Mouse (Mus musculus) hindbrain, embryonic 10.5 days (tissue): ENCODE results near the gene Tmem185b. TPM values are rescaled to one million over a fixed set of nuclear protein-coding genes. Genes with fewer than 3 reads are reported as not detected.

ENCODE experiments used
- DNase-seq: peaks from one replicate; pipeline ENCODE4 v3.0.0-alpha.2; 2017; ENCODE audit warnings: low spot score
- H3K27ac ChIP-seq: fragments of 300-500 bp; sonication (generic); 2 replicates; pipeline ENCODE4 v1.5.1; 2016; ENCODE audit warnings: mild to moderate bottlenecking, moderate library complexity
- H3K27me3 ChIP-seq: fragments of 300-500 bp; sonication (generic); 2 replicates; pipeline ENCODE4 v1.6.1; 2016; ENCODE audit warnings: mild to moderate bottlenecking; ENCODE audit not compliant: poor library complexity, insufficient read depth, severe bottlenecking
- H3K36me3 ChIP-seq: fragments of 300-500 bp; sonication (generic); 2 replicates; pipeline ENCODE4 v1.6.1; 2016; ENCODE audit warnings: mild to moderate bottlenecking, moderate library complexity
- H3K4me1 ChIP-seq: fragments of 300-500 bp; sonication (generic); replicated peaks from 2 replicates; pipeline ENCODE4 v1.6.1; 2016; ENCODE audit warnings: mild to moderate bottlenecking
- H3K4me3 ChIP-seq: fragments of 300-500 bp; sonication (generic); 2 replicates; pipeline ENCODE4 v1.5.1; 2016; ENCODE audit warnings: mild to moderate bottlenecking, moderate library complexity
- H3K9me3 ChIP-seq: fragments of 300-500 bp; sonication (generic); 2 replicates; pipeline ENCODE4 v1.6.1; 2016; ENCODE audit warnings: mild to moderate bottlenecking, moderate library complexity
- WGBS: fragments of 180-500 bp; shearing (Covaris S2); methylation state at CpG from one replicate; pipeline ENCODE4 v1.1.7; 2016; 5-methylcytosine and 5-hydroxymethylcytosine counted together
- polyA plus RNA-seq: library from polyadenylated mRNA; unstranded; fragments of >200 nt; fragmentation: Nextera tagmentation; extraction: Ambion mirVana; gene quantifications from 2 replicates; pipeline ENCODE4 v1.2.1, GENCODE M21; 2016

The Tmem185b gene
- polyA plus RNA-seq, 1 experiment from 2014 or later: 17.9 TPM

DNA sequence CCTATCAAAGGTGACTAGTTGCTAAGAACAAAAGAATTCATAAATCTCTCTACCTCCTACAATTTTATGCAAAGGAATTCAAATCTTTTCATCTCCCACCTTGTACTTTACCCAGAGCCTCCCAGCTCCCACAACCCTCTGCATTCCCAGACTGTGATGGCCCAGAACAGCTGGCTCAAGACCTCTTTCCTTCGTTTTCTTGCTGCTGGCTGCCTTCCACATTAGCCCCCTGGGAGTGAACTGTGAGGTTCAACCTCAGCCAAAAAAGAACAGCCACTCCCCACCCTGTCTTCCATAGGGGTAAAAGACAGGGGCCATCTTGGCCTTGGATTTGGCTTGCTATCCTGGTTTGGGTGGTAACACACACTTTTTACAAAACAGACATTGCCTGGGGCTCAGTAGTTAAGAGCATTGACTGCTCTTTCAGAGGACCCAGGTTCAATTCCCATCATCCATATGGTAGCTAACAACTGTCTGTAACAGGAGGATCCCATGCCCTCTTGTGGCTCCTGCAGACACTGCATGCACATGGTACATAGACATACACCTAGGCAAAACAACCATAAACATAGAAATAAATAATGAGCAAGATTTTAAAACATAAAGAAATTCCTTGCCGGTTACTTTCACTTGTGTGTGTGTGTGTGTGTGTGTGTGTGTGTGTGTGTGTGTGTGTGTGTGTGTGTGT, 31.8 kb upstream of the Tmem185b start:
- Histone ChIP-seq H3K27me3 (no peaks in the 10 kb centered on the region), H3K4me1 (peaks cover 6% of the 10 kb centered on the region), H3K36me3 (no peaks in the 10 kb centered on the region), H3K4me3 (no peak overlapping the region), H3K9me3 (no peaks in the 10 kb centered on the region), H3K27ac (no peak overlapping the region)
- no peak for DNase-seq
- 82% methylated on average over 2 of the region's 2 CpGs for WGBS

DNA sequence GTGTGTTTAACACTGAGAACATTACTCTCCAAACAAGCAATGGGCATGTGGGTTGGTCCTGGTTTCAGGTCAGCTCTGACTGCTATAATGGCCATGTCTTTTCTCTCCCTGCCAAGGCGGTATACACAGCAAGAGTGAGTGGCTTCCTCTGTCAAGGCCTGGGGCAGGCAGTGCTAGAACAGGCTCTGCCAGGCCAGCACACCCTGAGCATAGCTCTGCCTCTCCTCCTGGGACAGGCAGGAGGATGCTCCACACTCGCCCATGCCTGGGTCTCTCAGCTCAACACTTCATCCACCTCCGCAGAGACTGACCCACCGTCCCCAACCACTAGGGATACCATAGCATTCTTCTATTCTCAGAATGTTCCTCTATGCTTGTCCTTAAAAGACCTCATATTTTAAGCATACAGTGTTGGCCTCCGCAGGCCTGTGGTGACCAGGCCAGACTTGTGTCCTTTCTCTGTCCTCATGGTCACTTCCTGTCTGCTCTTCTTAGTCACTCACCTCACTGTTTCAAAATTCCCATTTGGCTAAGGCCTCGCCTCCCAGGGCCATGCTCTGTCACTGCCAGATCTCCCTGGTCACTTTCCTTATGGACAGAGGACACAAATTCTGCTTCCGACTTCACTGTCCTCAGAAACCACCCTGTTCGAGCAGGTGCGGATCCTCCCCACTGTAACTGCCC, 31.1 kb upstream of the Tmem185b start:
- no peaks in the 10 kb centered on the region for H3K9me3 ChIP-seq
- H3K4me3 ChIP-seq: no peak overlapping the region
- H3K36me3 ChIP-seq: no peaks in the 10 kb centered on the region
- WGBS: 94% methylated on average over 9 of the region's 9 CpGs
- H3K27me3 ChIP-seq: no peaks in the 10 kb centered on the region
- no peak for DNase-seq
- H3K27ac ChIP-seq: no peak overlapping the region
- H3K4me1 ChIP-seq: peaks cover 6% of the 10 kb centered on the region

DNA sequence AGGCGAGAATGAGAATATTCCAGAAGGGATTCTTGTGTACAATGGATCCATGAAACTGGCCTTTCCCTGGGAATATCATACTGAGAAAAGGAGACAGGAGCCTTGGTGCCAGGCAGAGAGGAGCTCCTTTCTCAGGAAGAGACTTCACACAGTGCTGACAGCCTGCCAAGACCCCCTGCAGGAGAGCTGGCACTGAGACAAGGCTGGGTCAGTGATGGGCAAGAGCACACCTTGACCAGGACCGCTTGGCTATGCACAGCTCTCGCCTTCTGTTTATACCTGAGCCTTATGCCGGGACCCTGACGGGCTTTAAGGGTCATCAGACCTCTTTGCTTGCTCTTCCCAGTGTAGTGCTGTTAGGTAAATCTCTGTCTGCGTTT, 30.6 kb upstream of the Tmem185b start:
- 92% methylated on average over 6 of the region's 6 CpGs for WGBS
- H3K4me1 ChIP-seq: peaks cover 6% of the 10 kb centered on the region
- no peak overlapping the region for H3K27ac ChIP-seq
- no peak for DNase-seq
- no peaks in the 10 kb centered on the region for H3K27me3 ChIP-seq
- no peaks in the 10 kb centered on the region for H3K9me3 ChIP-seq
- H3K4me3 ChIP-seq: no peak overlapping the region
- no peaks in the 10 kb centered on the region; the same call in 1 of the 2 replicates for H3K36me3 ChIP-seq

DNA sequence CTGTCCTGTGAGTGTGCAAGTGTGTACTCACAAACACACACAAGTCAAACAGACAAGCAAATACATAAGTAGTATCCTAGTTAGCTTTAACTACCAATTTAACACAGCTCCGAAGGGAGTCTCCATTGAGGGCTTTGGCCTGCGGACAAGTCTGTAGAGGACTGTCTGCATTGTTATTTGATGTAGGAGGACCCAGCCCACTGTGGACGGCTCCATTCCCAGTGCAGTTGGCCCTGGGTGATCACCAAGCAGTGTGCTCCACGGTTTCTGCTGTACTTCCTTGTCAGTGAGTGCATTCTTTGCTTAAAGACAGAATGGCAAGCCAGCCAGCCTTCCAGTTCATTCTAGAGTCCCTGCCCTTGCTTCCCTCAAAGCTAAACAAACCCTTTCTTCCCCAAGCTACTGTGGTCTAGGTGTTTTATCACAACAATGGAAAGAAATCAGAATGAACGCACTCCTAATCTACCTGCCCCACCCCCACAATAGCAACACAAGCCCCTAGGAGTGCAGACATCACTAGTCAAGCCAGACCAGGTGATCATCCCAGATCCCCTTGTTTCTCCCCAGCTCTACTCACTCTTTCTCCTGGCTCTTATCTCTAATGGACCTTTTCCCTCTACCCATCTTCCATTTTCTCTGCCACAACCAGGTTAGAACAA, 28.5 kb upstream of the Tmem185b start:
- H3K27ac ChIP-seq: no peak overlapping the region
- 0 out of 2 replicates have a peak, but pooled peaks cover under 1% of the 10 kb centered on the region for H3K4me1 ChIP-seq
- WGBS: 71% methylated on average over 5 of the region's 5 CpGs
- H3K36me3 ChIP-seq: peaks cover 8% of the 10 kb centered on the region; the same call in 1 of the 2 replicates
- no peaks in the 10 kb centered on the region for H3K9me3 ChIP-seq
- no peaks in the 10 kb centered on the region for H3K27me3 ChIP-seq
- no peak for DNase-seq
- no peak overlapping the region for H3K4me3 ChIP-seq

DNA sequence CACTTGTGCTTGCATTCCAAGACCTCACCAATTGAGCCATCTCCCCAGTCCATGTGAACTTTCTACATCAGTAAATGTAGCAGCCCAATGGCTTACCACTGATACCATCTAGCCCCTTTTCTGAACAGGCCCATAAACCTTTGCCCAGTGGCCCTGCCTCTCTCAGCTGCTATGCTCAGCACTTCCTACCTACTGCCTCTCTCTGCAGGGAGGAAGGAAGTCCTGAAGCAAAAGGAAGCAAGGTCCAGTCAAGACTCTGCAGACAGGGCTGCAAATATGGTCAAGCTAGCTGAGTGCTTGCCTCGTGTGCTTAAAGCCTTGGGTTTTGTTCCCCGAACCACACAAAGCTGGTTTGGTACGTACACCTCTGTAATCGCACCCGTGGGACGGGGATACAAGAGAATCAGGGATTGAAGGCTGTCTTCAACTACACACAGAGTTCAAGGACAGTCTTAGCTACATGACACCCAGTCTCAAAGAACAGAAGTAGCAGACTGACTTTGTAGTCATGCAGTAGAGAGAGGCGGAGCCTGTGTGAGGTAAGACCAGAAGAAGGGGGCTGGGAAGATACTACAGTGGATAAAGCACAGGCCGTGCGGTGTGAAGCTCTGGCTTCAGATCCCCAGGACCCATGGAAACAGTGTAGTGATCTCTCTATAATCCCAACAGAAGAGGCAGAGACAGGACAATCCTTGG, 27.3 kb upstream of the Tmem185b start:
- Histone ChIP-seq H3K9me3 (no peaks in the 10 kb centered on the region), H3K27ac (no peak overlapping the region), H3K27me3 (no peaks in the 10 kb centered on the region), H3K4me3 (no peak overlapping the region), H3K4me1 (peaks cover 12% of the 10 kb centered on the region; the same call in 1 of the 2 replicates), H3K36me3 (peaks cover 8% of the 10 kb centered on the region; the same call in 1 of the 2 replicates)
- no peak for DNase-seq
- WGBS: 87% methylated on average over 9 of the region's 9 CpGs

DNA sequence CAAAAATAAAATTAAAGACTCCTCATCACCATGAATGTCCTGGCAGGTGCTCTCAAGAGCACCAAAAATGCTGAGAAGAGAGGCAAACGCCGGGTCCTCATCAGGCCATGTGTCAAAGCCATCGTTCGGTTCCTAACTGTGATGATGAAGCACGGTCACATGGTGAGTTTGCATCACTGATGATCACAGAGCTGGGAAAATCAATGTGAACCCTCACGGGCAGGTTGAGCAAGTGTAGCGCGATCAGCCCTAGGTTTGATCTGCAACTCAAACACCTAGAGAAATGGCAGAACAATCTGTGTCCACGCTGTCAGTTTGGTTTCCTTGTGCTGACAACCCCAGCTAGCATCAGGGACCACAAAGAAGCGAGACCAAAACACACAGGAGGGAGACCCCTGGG, 26.5 kb upstream of the Tmem185b start:
- Histone ChIP-seq H3K27me3 (no peaks in the 10 kb centered on the region), H3K4me1 (peaks cover 20% of the 10 kb centered on the region; the same call in 1 of the 2 replicates), H3K9me3 (no peaks in the 10 kb centered on the region), H3K36me3 (peaks cover 8% of the 10 kb centered on the region; the same call in 1 of the 2 replicates), H3K4me3 (no peak overlapping the region), H3K27ac (no peak overlapping the region)
- WGBS: 94% methylated on average over 10 of the region's 10 CpGs
- no peak for DNase-seq

DNA sequence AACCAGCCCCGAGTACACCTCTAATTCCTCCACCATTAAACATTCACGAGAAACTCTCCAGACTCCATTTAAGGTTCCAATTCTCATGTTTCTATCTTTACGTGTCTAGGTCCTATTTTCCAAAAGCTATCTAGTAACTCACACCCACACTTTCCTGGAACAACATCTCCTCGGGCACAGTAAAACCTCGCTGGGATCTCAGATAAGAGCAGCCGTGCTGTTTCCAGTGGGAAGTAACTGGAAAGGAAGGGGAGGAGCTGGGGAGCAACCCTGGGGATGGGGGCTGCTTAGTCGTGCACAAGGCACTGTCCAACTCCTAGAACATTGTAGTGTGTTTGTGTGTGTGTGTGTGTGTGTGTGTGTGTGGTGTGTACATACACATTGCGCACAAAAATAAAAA, 24.1 kb upstream of the Tmem185b start:
- Histone ChIP-seq H3K4me3 (no peak overlapping the region), H3K36me3 (peaks cover 8% of the 10 kb centered on the region; the same call in 1 of the 2 replicates), H3K4me1 (peaks cover 30% of the 10 kb centered on the region), H3K27ac (no peak overlapping the region), H3K27me3 (peaks cover 15% of the 10 kb centered on the region), H3K9me3 (no peaks in the 10 kb centered on the region)
- no peak for DNase-seq
- 83% methylated on average over 8 of the region's 8 CpGs for whole genome bisulfite sequencing

DNA sequence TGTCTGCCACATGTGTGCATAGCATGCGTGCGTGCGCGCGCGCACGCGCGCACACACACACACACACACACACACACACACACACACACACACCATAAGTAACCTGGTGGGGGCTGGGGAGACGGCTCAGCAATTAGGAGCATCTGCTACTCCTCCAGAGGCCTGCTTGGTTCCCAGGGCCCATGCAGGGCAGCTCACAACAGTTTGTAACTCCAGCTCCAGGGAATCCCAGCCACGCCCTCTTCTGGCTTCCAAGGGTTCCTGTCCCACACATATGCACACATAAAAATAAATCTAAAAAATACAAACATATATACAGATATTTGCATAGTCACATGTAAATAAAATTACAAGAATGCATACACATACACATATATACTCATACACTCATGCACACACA, 23.2 kb upstream of the Tmem185b start:
- WGBS: 93% methylated on average over 11 of the region's 11 CpGs
- Histone ChIP-seq H3K36me3 (peaks cover 8% of the 10 kb centered on the region; the same call in 1 of the 2 replicates), H3K9me3 (no peaks in the 10 kb centered on the region), H3K27me3 (peaks cover 20% of the 10 kb centered on the region), H3K4me1 (peaks cover 30% of the 10 kb centered on the region), H3K4me3 (no peak overlapping the region), H3K27ac (no peak overlapping the region)
- DNase-seq: no peak

DNA sequence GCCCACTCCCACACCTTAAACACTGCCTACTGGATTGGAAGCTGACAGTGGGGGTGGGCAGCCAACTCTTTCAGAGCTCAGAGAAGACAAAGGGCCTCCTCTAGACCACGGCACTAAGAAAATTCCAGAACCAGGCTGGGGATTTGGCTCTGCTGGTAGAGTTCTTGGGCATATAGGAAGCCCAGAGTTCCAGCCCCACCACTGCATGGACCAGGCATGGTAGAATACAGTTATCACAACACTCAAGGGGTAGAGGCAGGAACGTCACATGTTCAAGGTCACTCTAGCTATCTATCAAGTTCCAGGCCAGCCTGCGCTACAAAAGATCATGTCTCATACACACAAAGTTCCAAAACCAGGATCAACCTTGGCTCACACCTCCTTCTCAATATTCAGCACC, 22.8 kb upstream of the Tmem185b start:
- peak overlapping the region; percentile 80 for H3K4me3 ChIP-seq
- H3K36me3 ChIP-seq: peaks cover 8% of the 10 kb centered on the region; the same call in 1 of the 2 replicates
- DNase-seq: no peak
- H3K27me3 ChIP-seq: peaks cover 20% of the 10 kb centered on the region
- WGBS: 79% methylated on average over 3 of the region's 3 CpGs
- no peaks in the 10 kb centered on the region for H3K9me3 ChIP-seq
- H3K27ac ChIP-seq: no peak overlapping the region
- peaks cover 30% of the 10 kb centered on the region for H3K4me1 ChIP-seq

DNA sequence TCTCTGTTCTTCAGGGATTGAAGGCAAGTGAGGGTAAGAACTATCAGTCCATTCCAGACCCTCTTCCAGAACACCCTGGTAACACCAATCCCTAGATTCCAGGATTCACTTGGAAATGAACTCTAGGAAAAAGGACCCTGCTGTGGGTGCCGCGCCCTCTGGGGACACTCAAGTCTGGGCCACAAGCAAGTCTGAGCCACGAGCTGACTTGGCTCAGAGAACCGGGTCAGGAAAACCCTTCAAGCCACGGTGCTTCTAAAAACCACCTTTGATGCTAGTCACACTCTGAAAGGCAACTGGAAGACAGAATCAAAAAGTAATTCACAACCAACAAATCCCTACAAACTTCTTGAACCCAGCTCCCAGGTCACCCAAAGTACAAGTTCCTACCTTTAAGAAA, 22.2 kb upstream of the Tmem185b start:
- peaks cover 20% of the 10 kb centered on the region for H3K27me3 ChIP-seq
- H3K27ac ChIP-seq: peak overlapping the region; percentile 90
- WGBS: 26% methylated on average over 5 of the region's 5 CpGs
- H3K36me3 ChIP-seq: peaks cover 8% of the 10 kb centered on the region; the same call in 1 of the 2 replicates
- H3K9me3 ChIP-seq: no peaks in the 10 kb centered on the region
- H3K4me3 ChIP-seq: peak overlapping the region; percentile 80
- DNase-seq: no peak
- H3K4me1 ChIP-seq: peaks cover 33% of the 10 kb centered on the region

DNA sequence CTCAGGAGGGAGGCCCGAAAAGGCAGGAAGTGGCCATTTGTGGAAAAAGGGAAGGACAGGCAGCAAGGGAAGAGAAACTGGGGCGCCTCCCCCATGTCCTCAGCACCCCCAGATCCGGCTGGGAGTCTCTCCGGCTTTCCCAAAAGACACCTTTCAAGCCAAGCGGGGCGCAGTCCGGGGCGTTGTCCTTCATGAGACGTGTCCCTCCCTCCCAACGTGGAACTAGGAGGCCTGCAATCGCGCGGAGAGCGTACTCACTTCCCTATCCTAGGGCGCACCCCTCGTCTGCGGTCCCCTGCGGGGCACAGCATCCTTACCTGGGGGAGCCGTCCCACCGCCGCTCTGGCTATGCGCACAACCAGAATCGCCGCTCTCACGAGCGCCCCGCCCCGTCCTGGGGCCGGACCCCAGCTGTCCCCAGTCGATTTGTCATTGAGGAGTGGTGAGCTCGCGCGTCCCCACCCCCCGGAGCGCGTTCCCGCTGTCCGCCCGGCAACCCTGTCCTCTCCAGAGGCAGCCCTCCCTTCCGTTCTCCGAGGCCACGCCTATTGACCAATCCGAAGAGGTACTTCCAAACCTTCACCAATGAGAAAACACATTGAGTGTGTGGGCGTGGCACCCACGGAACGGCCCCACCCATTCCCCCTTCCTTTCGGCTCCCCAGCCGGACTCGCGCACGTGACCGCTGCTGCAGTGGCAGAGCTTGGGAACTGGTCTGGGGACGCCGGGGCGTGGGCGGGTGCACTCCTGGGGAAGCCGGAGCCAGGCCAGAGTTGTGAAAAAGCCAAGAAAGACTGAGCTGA, 21.5 kb upstream of the Tmem185b start, which contains the start of gene Ralb:
TSS of gene Ralb (minus strand) at position 535 of the 803 bp plus-strand sequence.
- under 1% methylated on average over 57 of the region's 57 CpGs for WGBS
- H3K36me3 ChIP-seq: peaks cover 8% of the 10 kb centered on the region; the same call in 1 of the 2 replicates
- H3K9me3 ChIP-seq: no peaks in the 10 kb centered on the region
- H3K4me3 ChIP-seq: peak within 1 kb of the TSS; percentile 80
- H3K27ac ChIP-seq: peak within 1 kb of the TSS; percentile 90
- peaks cover 20% of the 10 kb centered on the region for H3K27me3 ChIP-seq
- peak; percentile 95 for DNase-seq
- peaks cover 38% of the 10 kb centered on the region for H3K4me1 ChIP-seq

DNA sequence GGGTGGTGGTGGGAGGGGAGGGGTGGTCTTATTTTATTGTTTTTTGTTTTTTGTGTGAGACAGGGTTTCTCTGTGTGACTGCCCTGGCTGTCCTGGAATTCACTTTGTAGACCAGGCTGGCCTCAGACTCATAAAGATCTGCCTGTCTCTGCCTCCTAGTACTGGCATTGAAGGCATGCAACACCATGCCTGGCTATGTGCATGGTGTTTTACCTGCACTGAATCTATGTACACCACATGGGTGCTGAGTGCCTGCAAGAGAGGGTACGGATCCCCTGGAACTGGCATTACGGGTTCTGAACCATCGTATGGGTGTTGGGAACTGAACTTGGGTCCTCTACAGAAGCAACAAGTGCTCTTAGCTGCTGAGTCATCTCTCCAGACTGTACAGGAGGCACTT, 20.0 kb upstream of the Tmem185b start:
- 92% methylated on average over 3 of the region's 3 CpGs for WGBS
- H3K27ac ChIP-seq: no peak overlapping the region

More for the DNA sequence above, 20.0 kb upstream of the Tmem185b start:
- Histone ChIP-seq H3K4me3 (no peak overlapping the region), H3K9me3 (no peaks in the 10 kb centered on the region), H3K36me3 (peaks cover 3% of the 10 kb centered on the region; the same call in 1 of the 2 replicates), H3K4me1 (peaks cover 44% of the 10 kb centered on the region), H3K27me3 (peaks cover 20% of the 10 kb centered on the region)
- DNase-seq: no peak
